Mouse (Mus musculus): ENCODE data around the gene Lce6a.

Lce6a gene

GRCm38 (mm10) chr3:92621560-92621959 is at the start of gene Lce6a:
Gene Lce6a, minus strand, starts transcription at chr3:92621660.
- DNase-seq (ENCODE audit: extremely low spot score), result no peak

DNA sequence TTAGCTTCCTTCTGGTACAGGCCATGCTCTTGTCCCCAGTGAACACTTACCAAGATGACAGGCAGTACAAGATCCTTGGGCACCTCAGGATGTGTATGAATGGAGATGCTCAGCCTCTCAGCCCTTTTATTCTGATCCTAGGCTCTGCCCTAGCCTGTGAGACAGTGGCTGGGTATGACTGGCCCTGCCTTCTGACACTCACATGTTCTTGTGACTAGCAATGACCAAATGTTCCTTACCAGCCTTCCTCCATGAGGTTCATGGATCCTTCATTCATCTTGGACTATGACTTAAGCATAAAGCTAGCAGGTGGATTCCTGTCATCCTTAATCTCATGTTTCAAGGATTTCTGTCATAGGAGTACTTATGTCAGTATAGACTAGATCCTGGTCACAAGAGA is 48.8 kb upstream of the Lce6a start, which contains the start of gene Lce1a2:
Gene Lce1a2 (minus strand): TSS at position 101 of the 400 bp plus-strand sequence.
- DNase-seq (ENCODE audit: extremely low spot score), result no peak

- no peak for DNase-seq (ENCODE audit: extremely low spot score)
Observed at GRCm38 (mm10) chr3:92656826-92657225, 35.4 kb upstream of the Lce6a start, which contains the start of gene Lce1b. Gene Lce1b, minus strand, starts transcription at chr3:92656926.

- no peak for DNase-seq (ENCODE audit: extremely low spot score)
Observed at GRCm38 (mm10) chr3:92648207-92648606, 26.7 kb upstream of the Lce6a start, which contains the start of gene Lce1a1. Gene Lce1a1, minus strand, starts transcription at chr3:92648307.

GRCm38 (mm10) chr3:92639854-92640253 is 18.4 kb upstream of the Lce6a start:
- DNase-seq (ENCODE audit: extremely low spot score), result no peak

- DNase-seq (ENCODE audit: extremely low spot score), result no peak
Observed at GRCm38 (mm10) chr3:92638653-92638991, 17.2 kb upstream of the Lce6a start.

DNA sequence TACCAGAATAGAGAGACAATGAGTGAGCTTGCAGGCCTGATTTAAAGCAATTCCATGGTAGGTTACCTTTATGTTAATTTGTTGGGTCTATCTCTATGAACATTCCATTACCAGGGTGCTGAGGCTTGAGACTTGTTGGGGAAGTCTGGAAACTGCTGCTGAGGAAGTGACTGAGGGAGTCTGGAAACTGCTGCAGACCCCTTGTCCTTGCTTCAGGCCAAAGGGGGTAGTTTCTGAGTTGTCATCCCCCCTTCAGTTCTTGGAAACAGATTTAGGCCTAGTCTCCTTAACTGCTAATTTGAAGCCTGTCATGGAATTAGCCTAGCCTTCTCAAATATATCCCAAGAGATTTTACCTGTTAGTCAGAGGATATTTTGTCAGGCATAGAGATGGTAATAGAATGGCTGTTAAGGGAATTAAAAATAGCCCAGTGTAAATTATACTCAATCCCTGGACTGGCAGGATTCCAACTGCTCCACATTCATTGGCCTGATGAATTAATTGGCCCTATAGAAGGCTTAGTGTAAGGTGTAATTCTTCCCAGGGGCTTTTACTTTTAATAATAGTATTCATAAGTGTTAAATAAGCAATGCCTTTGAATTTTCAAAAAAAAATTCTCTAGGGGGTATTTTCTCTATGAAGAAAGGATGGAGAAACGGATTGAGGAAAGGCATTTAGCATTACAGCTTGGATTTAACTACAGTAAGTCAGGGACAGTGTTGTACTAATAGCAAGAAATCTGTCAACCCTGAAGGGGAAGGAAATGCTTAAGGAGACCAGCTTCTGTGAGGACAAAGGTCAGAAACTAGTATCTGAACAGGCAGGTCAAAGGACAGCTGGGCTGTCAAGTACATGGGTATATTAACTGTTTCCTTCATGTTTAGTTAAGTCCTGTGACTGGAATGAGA is 16.5 kb upstream of the Lce6a start:
- DNase-seq (ENCODE audit: extremely low spot score), result no peak

- DNase-seq (ENCODE audit: extremely low spot score), result no peak
Observed at GRCm38 (mm10) chr3:92609804-92610203, 11.7 kb downstream of the Lce6a start.

DNA sequence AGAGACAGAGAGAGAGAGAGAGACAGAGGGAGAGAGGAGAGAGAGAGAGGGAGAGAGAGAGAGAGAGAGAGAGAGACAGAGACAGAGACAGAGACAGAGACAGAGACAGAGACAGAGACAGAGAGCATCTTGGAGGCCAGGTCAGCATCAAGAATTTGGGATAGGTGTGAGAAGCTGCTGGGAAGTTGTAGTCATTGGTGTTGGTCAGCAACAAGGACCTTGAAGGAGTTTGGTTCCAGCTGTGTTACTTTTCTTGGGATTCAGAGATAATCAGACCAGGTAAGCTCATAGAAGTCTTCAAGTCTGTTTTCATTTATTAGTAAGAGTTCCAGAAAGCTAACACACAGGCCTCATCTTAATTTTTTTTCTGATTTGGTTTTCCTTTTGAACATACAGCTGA is 14.1 kb downstream of the Lce6a start, which contains the start of gene 2210017I01Rik:
Gene 2210017I01Rik (minus strand): TSS at position 101 of the 400 bp plus-strand sequence.
- DNase-seq (ENCODE audit: extremely low spot score), result no peak

GRCm38 (mm10) chr3:92602169-92602568 is 19.3 kb downstream of the Lce6a start:
- no peak for DNase-seq (ENCODE audit: extremely low spot score)

GRCm38 (mm10) chr3:92600456-92600855 is 21.0 kb downstream of the Lce6a start:
- no peak for DNase-seq (ENCODE audit: extremely low spot score)

GRCm38 (mm10) chr3:92599973-92600372 is 21.5 kb downstream of the Lce6a start:
- DNase-seq (ENCODE audit: extremely low spot score), result no peak

GRCm38 (mm10) chr3:92598429-92598828 is 23.0 kb downstream of the Lce6a start:
- no peak for DNase-seq (ENCODE audit: extremely low spot score)

- DNase-seq (ENCODE audit: extremely low spot score), result no peak
Observed at GRCm38 (mm10) chr3:92588858-92589257, 32.6 kb downstream of the Lce6a start, which contains the start of gene Smcp. Gene Smcp, minus strand, starts transcription at chr3:92588997.

- DNase-seq (ENCODE audit: extremely low spot score), result no peak
Observed at GRCm38 (mm10) chr3:92587190-92587589, 34.3 kb downstream of the Lce6a start.

DNA sequence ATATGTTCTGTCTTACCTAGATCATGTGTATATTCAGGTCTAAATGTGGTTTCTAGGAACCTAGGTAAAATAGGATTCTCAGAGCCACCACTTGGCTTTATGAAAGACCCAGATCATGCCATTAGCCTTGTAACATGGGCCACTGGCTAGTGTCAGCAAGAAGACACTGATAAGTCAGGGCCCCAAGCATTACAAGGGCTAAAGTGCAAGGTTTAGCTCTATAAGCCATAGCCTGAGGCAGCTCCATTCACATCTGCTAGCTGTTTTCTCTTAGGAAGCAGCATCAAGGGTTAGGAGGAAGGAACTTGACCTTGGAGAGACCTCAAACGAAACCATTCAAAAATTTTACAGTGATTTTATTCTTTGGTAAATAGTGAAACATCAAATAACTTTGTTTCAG is 36.4 kb downstream of the Lce6a start:
- no peak for DNase-seq (ENCODE audit: extremely low spot score)

GRCm38 (mm10) chr3:92583164-92583826 is 38.2 kb downstream of the Lce6a start:
- DNase-seq (ENCODE audit: extremely low spot score), result no peak

- no peak for DNase-seq (ENCODE audit: extremely low spot score)
Observed at GRCm38 (mm10) chr3:92579508-92579907, 42.0 kb downstream of the Lce6a start.

DNA sequence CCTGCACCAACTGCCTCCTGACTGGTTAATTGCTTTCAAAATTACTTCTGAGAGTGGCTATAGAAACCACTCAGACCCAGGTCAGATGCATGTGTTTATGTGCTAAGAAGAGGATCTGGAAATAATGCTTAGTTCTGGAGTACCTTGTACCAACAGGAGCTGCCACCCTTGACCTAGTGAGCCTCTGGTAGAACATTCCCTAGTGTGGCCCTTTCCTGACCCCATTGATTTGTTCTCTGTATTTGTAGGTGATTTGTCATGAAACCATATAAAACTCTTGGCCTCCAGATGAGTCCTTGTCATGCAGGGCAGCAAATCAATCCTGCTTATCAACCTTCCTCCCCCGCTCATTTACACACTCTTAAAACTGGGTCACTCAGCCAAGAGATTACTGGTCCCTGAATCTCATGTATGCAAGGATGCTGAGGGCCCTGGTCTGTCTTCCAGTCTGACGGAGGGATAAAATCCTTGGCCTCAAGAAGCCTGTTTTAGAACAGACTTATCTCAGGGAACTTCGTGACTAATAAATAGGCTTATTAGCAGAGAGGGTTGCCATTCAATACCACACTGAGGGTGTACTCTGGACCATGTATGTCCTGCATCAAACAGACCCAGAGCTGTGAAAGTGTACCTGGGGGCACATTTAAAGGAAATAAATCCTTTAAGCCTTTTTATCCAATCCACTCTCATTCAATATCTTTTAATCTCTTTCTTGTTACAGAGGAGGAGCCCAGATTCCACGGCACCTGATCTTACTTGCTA is 42.6 kb downstream of the Lce6a start:
- DNase-seq (ENCODE audit: extremely low spot score), result no peak

DNA sequence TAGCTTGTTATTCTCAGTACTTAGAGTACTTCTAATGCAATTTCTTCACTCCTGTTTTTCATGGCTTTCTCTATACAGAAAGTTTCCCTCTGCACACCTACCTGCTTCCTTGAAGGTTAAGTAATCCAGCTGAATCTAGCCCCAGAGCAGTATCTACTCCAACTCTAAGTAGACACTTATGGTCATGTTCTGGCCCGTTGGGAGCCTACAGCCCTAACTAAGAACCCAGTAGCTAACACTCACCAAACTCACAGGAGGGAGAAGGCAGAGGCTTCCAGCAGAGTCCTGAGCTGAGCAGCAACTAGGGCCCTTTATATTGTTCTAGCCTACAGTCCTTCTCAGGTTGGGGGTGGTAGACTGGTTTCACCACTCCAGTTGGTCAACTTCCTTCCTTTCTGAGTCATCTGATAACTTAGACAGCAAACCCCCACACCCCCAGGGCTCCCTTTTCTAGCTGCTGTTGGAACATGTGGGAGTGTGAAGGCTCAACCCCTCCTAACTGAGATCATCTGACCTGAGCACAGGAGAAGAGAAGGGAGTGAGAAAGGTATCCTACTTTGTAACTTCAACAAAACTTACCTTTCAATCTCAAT is 47.9 kb downstream of the Lce6a start, which contains the start of gene Ivl:
Gene Ivl (minus strand): TSS at position 287 of the 593 bp plus-strand sequence.
- no peak for DNase-seq (ENCODE audit: extremely low spot score)

- no peak for DNase-seq (ENCODE audit: extremely low spot score)
Observed at GRCm38 (mm10) chr3:92572514-92573155, 48.8 kb downstream of the Lce6a start.

All from embryo, embryonic 9.5 days (tissue).